Mouse (Mus musculus): ENCODE results near the gene Pygb.

DNA sequence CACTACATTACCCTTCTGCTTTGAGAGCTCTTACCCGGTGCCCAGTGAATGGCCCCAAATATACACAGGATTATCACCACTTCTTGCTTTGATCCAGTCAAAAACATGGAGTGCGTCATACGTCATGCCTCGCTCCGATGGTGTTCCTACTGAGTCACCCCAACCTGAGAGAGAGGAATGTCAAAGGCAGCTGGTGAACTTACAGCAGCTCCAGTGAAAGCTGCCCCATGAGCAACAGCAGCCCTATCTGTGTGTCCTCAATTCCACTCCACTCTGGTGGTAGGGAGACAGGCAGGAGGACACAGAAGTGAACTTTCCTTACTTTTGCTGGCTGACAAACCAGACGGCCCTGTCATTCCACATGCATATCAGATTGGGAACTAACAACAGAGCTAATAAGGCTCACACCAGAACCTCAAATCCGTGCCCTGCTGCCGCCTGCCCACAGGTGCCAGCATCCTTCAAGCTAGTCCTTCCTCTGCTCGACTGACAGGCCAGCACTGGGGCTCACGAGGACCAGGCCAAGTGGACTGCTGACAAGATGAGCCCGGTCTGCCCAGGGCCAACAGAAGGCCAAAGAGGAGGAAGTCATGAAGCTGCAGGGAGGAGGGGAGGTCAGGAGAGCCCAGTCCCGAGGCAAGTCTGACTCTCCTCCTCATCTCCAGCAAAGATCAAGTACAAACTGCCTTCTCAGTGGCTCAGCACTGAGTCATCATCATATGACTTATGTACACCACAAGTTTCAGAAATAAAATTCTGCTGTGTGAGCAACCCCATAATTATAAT lies 53.3 kb downstream of the Pygb start:
- TF ChIP-seq MAFK (IDR thresholded peaks at IDR 0.05; ENCODE audit: insufficient read depth, low read depth, low read length) = no peak
- no peak for TF ChIP-seq ZNF384 (IDR thresholded peaks at IDR 0.05; ENCODE audit: low read depth, low read length)
- no peak for TF ChIP-seq ZC3H11A (IDR thresholded peaks at IDR 0.05; ENCODE audit: borderline replicate concordance, low read depth, low read length)
- TF ChIP-seq HCFC1 (IDR thresholded peaks at IDR 0.05; ENCODE audit: borderline replicate concordance, insufficient read depth, low read length) = no peak
- no peak for TF ChIP-seq CHD2 (IDR thresholded peaks at IDR 0.05; ENCODE audit: low read depth, low read length)
